Mouse (Mus musculus): ENCODE data around the gene Phlpp2.

- TF ChIP-seq CTCF (IDR thresholded peaks at IDR 0.05; ENCODE audit: extremely low read depth, insufficient read depth, insufficient read length, insufficient replicate concordance) (no peak), POLR2A (IDR thresholded peaks at IDR 0.05; ENCODE audit: low read depth, low read length) (no peak)
These were observed 73.4 kb downstream of the Phlpp2 start for GRCm38 (mm10) chr8:109941606-109942360.
